Mouse (Mus musculus): ENCODE measurements around the gene H1foo. TPM values are rescaled to one million over a fixed set of nuclear protein-coding genes. Genes with fewer than 3 reads are reported as not detected.

Gene H1foo
- total and polyA plus RNA-seq, 3 experiments: not detected

DNA sequence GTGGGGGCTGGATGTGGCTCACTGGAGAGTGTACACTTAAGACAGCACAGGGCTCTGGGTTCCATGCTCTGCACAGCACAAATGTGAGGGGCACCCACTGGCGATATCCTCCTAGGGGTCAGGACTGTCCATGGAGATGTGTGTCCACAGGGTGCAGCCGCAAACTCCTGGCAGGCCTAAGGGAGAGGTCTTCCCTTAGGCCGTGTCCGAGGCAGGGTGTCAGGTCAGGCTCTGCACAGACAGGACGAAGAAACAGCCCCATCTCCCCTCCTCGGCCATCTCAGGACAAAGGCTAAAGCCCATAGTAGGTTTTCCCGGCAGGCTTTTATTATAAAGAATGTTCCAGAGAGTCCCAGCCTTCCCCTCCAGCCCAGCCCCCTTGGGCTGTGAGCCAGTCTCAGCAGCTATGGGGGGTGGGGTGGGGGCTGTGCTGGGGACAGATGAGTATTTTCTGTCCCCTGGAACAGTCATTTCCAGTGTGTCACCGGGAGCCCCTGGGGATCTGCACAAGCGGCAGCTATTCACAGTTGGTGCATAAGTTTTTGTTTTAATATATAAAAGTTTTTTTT lies 9.9 kb downstream of the H1foo start:
- Histone ChIP-seq H3K9me3 (replicated peaks; ENCODE audit: insufficient read depth, low read length) (no peaks in the 10 kb centered on the region), H3K9ac (ENCODE audit: control insufficient read depth, low read depth, low read length, poor library complexity, severe bottlenecking) (no peak overlapping the region), H3K36me3 (ENCODE audit: control insufficient read depth in 1 of 2, insufficient read depth in 2 of 2, low read length in 2 of 2) (no peaks in the 10 kb centered on the region), H3K79me2 (ENCODE audit: control insufficient read depth, insufficient read depth, low read length, poor library complexity) (no peaks in the 10 kb centered on the region), H3K27ac (ENCODE audit: control insufficient read depth, low read depth, low read length) (no peak overlapping the region), H3K4me3 (ENCODE audit: control insufficient read depth in 1 of 2, insufficient read depth in 1 of 2, low read depth in 2 of 2, low read length in 2 of 2) (no peak overlapping the region), H3K27me3 (ENCODE audit: control insufficient read depth in 1 of 2, insufficient read depth in 2 of 2, low read length in 2 of 2) (no peaks in the 10 kb centered on the region), H3K4me1 (ENCODE audit: control insufficient read depth in 1 of 2, insufficient read depth in 2 of 2, low read length in 2 of 2) (no peaks in the 10 kb centered on the region)
- TF ChIP-seq TCF12 (IDR thresholded peaks at IDR 0.05; ENCODE audit: low read depth, low read length): no peak
- no peak for TF ChIP-seq CHD1 (IDR thresholded peaks at IDR 0.05; ENCODE audit: low read depth, low read length)
- no peak for TF ChIP-seq CTCF (IDR thresholded peaks at IDR 0.05 in 2 of 3, conservative IDR thresholded peaks at IDR 0.05 in 1 of 3; ENCODE audit: control insufficient read depth in 1 of 3, insufficient read depth in 1 of 3, low read depth in 2 of 3, low read length in 3 of 3, poor library complexity in 1 of 3, severe bottlenecking in 1 of 3)
- no peak for TF ChIP-seq TAL1 (IDR thresholded peaks at IDR 0.05; ENCODE audit: low read length)
- no peak for TF ChIP-seq GATA1 (IDR thresholded peaks at IDR 0.05; ENCODE audit: low read depth, low read length)
- TF ChIP-seq ELF1 (IDR thresholded peaks at IDR 0.05; ENCODE audit: low read depth, low read length): no peak
- no peak for TF ChIP-seq ZNF384 (IDR thresholded peaks at IDR 0.05; ENCODE audit: low read depth, low read length)
- TF ChIP-seq NELFE (IDR thresholded peaks at IDR 0.05; ENCODE audit: low read depth, low read length): no peak
- no peak for TF ChIP-seq RAD21 (IDR thresholded peaks at IDR 0.05; ENCODE audit: low read depth, low read length)
- no peak for TF ChIP-seq POLR2AphosphoS2 (IDR thresholded peaks at IDR 0.05; ENCODE audit: low read length)
- no peak for TF ChIP-seq JUND (IDR thresholded peaks at IDR 0.05; ENCODE audit: low read depth, low read length)
- no peak for DNase-seq (ENCODE audit: low read depth, low spot score)

- no peak overlapping the region for H3K9ac ChIP-seq (ENCODE audit: control insufficient read depth, low read depth, low read length, poor library complexity, severe bottlenecking)
- no peaks in the 10 kb centered on the region for H3K79me2 ChIP-seq (ENCODE audit: control insufficient read depth, insufficient read depth, low read length, poor library complexity)
- H3K36me3 ChIP-seq (ENCODE audit: control insufficient read depth in 1 of 2, insufficient read depth in 2 of 2, low read length in 2 of 2): no peaks in the 10 kb centered on the region
- H3K27me3 ChIP-seq (ENCODE audit: control insufficient read depth in 1 of 2, insufficient read depth in 2 of 2, low read length in 2 of 2): no peaks in the 10 kb centered on the region
- H3K4me1 ChIP-seq (ENCODE audit: control insufficient read depth in 1 of 2, insufficient read depth in 2 of 2, low read length in 2 of 2): no peaks in the 10 kb centered on the region
- TF ChIP-seq POLR2A (IDR thresholded peaks at IDR 0.05; ENCODE audit: control insufficient read depth in 1 of 2, insufficient read depth in 1 of 2, low read depth in 1 of 2, low read length in 2 of 2, poor library complexity in 1 of 2) (no peak), USF2 (IDR thresholded peaks at IDR 0.05; ENCODE audit: borderline replicate concordance in 1 of 2, insufficient read depth in 1 of 2, low read depth in 1 of 2, low read length in 2 of 2) (no peak), ZKSCAN1 (IDR thresholded peaks at IDR 0.05; ENCODE audit: low read depth, low read length) (no peak), POLR2AphosphoS5 (IDR thresholded peaks at IDR 0.05; ENCODE audit: borderline replicate concordance, low read depth, low read length) (no peak), GATA1 (IDR thresholded peaks at IDR 0.05; ENCODE audit: low read depth, low read length) (no peak), CHD2 (IDR thresholded peaks at IDR 0.05; ENCODE audit: low read length) (no peak), SMC3 (IDR thresholded peaks at IDR 0.05; ENCODE audit: low read depth, low read length) (no peak), NRF1 (IDR thresholded peaks at IDR 0.05; ENCODE audit: insufficient read depth, low read depth, low read length, poor library complexity, severe bottlenecking) (no peak), MAZ (IDR thresholded peaks at IDR 0.05; ENCODE audit: low read depth, low read length) (no peak), MAFK (IDR thresholded peaks at IDR 0.05; ENCODE audit: borderline replicate concordance, low read depth, low read length) (no peak), TAL1 (IDR thresholded peaks at IDR 0.05; ENCODE audit: low read length) (no peak), USF1 (IDR thresholded peaks at IDR 0.05; ENCODE audit: low read depth, low read length) (no peak), ETS1 (IDR thresholded peaks at IDR 0.05; ENCODE audit: low read depth, low read length) (no peak), KAT2A (conservative IDR thresholded peaks at IDR 0.05; ENCODE audit: low read depth, low read length) (no peak), MXI1 (IDR thresholded peaks at IDR 0.05; ENCODE audit: low read depth, low read length) (no peak), CHD1 (IDR thresholded peaks at IDR 0.05; ENCODE audit: low read depth, low read length) (no peak), HCFC1 (IDR thresholded peaks at IDR 0.05; ENCODE audit: low read depth, low read length) (no peak), ELF1 (IDR thresholded peaks at IDR 0.05; ENCODE audit: low read depth, low read length) (no peak), MYB (IDR thresholded peaks at IDR 0.05; ENCODE audit: low read depth, low read length) (no peak), CTCF (IDR thresholded peaks at IDR 0.05 in 2 of 3, conservative IDR thresholded peaks at IDR 0.05 in 1 of 3; ENCODE audit: control insufficient read depth in 1 of 3, insufficient read depth in 1 of 3, low read depth in 2 of 3, low read length in 3 of 3, poor library complexity in 1 of 3, severe bottlenecking in 1 of 3) (no peak)
- H3K4me3 ChIP-seq (ENCODE audit: control insufficient read depth in 1 of 2, insufficient read depth in 1 of 2, low read depth in 2 of 2, low read length in 2 of 2): no peak overlapping the region
- H3K9me3 ChIP-seq (replicated peaks; ENCODE audit: insufficient read depth, low read length): no peaks in the 10 kb centered on the region
- no peak for DNase-seq (ENCODE audit: low read depth, low spot score)
- no peak overlapping the region for H3K27ac ChIP-seq (ENCODE audit: control insufficient read depth, low read depth, low read length)
Observed at GRCm38 (mm10) chr6:115955169-115955568, 10.4 kb downstream of the H1foo start.
